Mouse (Mus musculus): Measurements from ENCODE around the gene Cnot11. TPM values are rescaled to one million over a fixed set of nuclear protein-coding genes. Genes with fewer than 3 reads are reported as not detected.

The Cnot11 gene
- polyA plus RNA-seq, 1 experiment from 2014 or later = 27.1 TPM

- 77% methylated on average over 10 of the region's 10 CpGs for WGBS
- Histone ChIP-seq H3K27ac (ENCODE audit: low read length) (no peak overlapping the region), H3K4me2 (replicated peaks; ENCODE audit: low read depth, low read length) (no peak overlapping the region), H3K9ac (replicated peaks; ENCODE audit: low read depth, low read length) (no peak overlapping the region), H3K27me3 (ENCODE audit: control insufficient read depth, insufficient read depth, low read length) (no peaks in the 10 kb centered on the region), H3K36me3 (ENCODE audit: control insufficient read depth, insufficient read depth, low read length) (no peaks in the 10 kb centered on the region), H3K4me3 (ENCODE audit: low read depth, low read length) (no peak overlapping the region), H3K9me3 (ENCODE audit: control insufficient read depth, low read depth, low read length) (no peaks in the 10 kb centered on the region), H3K4me1 (ENCODE audit: control insufficient read depth, insufficient read depth, low read length) (no peaks in the 10 kb centered on the region)
- no peak for ATAC-seq (ENCODE audit: insufficient number of reproducible peaks, insufficient read depth, low FRiP score, low read depth)
Observed at GRCm38 (mm10) chr1:39593836-39594235, 59.0 kb downstream of the Cnot11 start.

Other genes with a start within 250 kb of the Cnot11 start
- gene Rpl31, start 167.2 kb upstream of the Cnot11 start, polyA plus RNA-seq (2014; fragmentation: Nextera tagmentation; extraction: Ambion mirVana) = 796 and 805 TPM in 2 replicates
- 11.7 and 12.4 TPM in 2 replicates for gene Tbc1d8, start 56.2 kb upstream of the Cnot11 start, polyA plus RNA-seq (2014; fragmentation: Nextera tagmentation; extraction: Ambion mirVana)
- gene Rnf149, start 42.4 kb downstream of the Cnot11 start, polyA plus RNA-seq (2014; fragmentation: Nextera tagmentation; extraction: Ambion mirVana) = 34.0 and 38.0 TPM in 2 replicates
- 0.29 and 0.35 TPM in 2 replicates for gene Creg2, start 116.5 kb downstream of the Cnot11 start, polyA plus RNA-seq (2014; fragmentation: Nextera tagmentation; extraction: Ambion mirVana)
- 0.27 and 0.88 TPM in 2 replicates for gene Rfx8, start 186.0 kb downstream of the Cnot11 start, polyA plus RNA-seq (2014; fragmentation: Nextera tagmentation; extraction: Ambion mirVana)

Data from stomach, embryonic 14.5 days (tissue).